Mouse (Mus musculus): ENCODE results near the gene Spata22.
"Not testable (repeated sequence)": the region's sequence is repeated elsewhere in the genome, so short reads cannot be mapped to it uniquely, and the experiment has no call there.

GRCm38 (mm10) chr11:73318581-73318980, 11.0 kb upstream of the Spata22 start:
- not testable (repeated sequence) for TF ChIP-seq CTCF, EP300 (IDR thresholded peaks at IDR 0.05; ENCODE audit: low read depth)

Data from heart, postnatal 0 days (tissue).